Mouse (Mus musculus) kidney, adult 2 months (tissue): ENCODE measurements around the gene Spred2. TPM values are rescaled to one million over a fixed set of nuclear protein-coding genes. Genes with fewer than 3 reads are reported as not detected.
A peak's percentile ranks its signal among the peaks of the same experiment; 100 is the strongest.

Experiments used
- DNase-seq: peaks from one replicate; pipeline ENCODE4 v3.0.0; 2021
- H3K27ac ChIP-seq: fragments of 200-500 bp; 2 replicates; pipeline ENCODE4 v1.5.1; 2012; ENCODE audit warnings: low read depth, low read length, control low read depth, inconsistent platforms; ENCODE audit not compliant: insufficient read depth
- H3K27me3 ChIP-seq: fragments of 200-500 bp; replicated peaks from 2 replicates; pipeline ENCODE4 v1.6.1; 2012; ENCODE audit warnings: mild to moderate bottlenecking, moderate library complexity, low read length, inconsistent platforms; ENCODE audit not compliant: control insufficient read depth, insufficient read depth
- H3K36me3 ChIP-seq: fragments of 200-500 bp; 2 replicates; pipeline ENCODE4 v1.6.1; 2012; ENCODE audit warnings: mild to moderate bottlenecking, moderate library complexity, low read length, inconsistent platforms; ENCODE audit not compliant: control insufficient read depth, insufficient read depth
- H3K4me1 ChIP-seq: fragments of 200-500 bp; 2 replicates; pipeline ENCODE4 v1.6.1; 2011; ENCODE audit warnings: low read length; ENCODE audit not compliant: control insufficient read depth, insufficient read depth
- H3K4me3 ChIP-seq: fragments of 200-500 bp; 2 replicates; pipeline ENCODE4 v1.5.1; 2011; ENCODE audit warnings: mild to moderate bottlenecking, low read depth, low read length, control low read depth; ENCODE audit not compliant: insufficient read depth
- CTCF ChIP-seq: fragments of 200-500 bp; conservative IDR thresholded peaks from 2 replicates; pipeline ENCODE4 v1.5.1; 2011; ENCODE audit warnings: low read depth, mild to moderate bottlenecking, control low read depth, low read length, moderate library complexity, mixed read lengths; ENCODE audit not compliant: insufficient read depth, insufficient read length
- POLR2A ChIP-seq: fragments of 200-500 bp; IDR thresholded peaks from one replicate; pipeline ENCODE4 v1.6.1; 2011; ENCODE audit warnings: low read depth, low read length, control low read depth
- WGBS: fragments of 180-500 bp; shearing (Covaris S2); methylation state at CpG from one replicate; pipeline ENCODE4 v1.1.7; 2018; 5-methylcytosine and 5-hydroxymethylcytosine counted together
- polyA plus RNA-seq: library from polyadenylated mRNA; depleted of rRNA; stranded (reverse); fragments of >200 nt; gene quantifications from 2 replicates; pipeline ENCODE4 v1.2.3, GENCODE M21; 2012

Spred2 gene
- polyA plus RNA-seq, 1 experiment, result 21.2 TPM

DNA sequence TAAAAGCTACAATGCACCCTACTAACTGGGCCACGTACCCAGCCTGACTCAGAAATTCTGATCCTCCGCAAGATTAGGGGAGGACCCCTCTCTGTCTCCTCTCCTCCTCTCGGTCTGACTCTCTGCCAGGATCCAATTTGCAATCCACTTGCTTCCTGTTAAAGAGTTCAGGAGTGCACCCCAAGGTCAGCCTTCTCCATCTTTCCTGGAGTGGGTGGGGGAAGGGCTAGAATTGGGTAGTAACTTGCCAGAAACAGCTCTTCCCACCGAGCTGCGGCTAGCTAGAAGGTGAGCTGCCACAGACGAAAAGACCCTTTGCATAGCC is 4.8 kb upstream of the Spred2 start:
- no peak for TF ChIP-seq CTCF
- TF ChIP-seq POLR2A, result no peak
- Histone ChIP-seq H3K27me3 (no peaks in the 10 kb centered on the region), H3K4me3 (peak overlapping the region; percentile 70), H3K36me3 (no peaks in the 10 kb centered on the region), H3K4me1 (peaks cover 6% of the 10 kb centered on the region; the same call in 1 of the 2 replicates), H3K27ac (peak overlapping the region; percentile 69; the same call in 1 of the 2 replicates)
- DNase-seq, result peak; percentile 54
- 22% methylated on average over 6 of the region's 6 CpGs for WGBS

GRCm38 (mm10) chr11:19919785-19920671 is 4.1 kb upstream of the Spred2 start:
- peak overlapping the region; percentile 70 for H3K4me3 ChIP-seq
- H3K27me3 ChIP-seq, result no peaks in the 10 kb centered on the region
- under 1% methylated on average over 70 of the region's 70 CpGs for WGBS
- H3K27ac ChIP-seq, result peak overlapping the region; percentile 69
- TF ChIP-seq CTCF, result peak; percentile 52
- no peak for TF ChIP-seq POLR2A
- peak; percentile 90 for DNase-seq
- H3K36me3 ChIP-seq, result no peaks in the 10 kb centered on the region
- peaks cover 6% of the 10 kb centered on the region; the same call in 1 of the 2 replicates for H3K4me1 ChIP-seq

- Histone ChIP-seq H3K27ac (no peak overlapping the region), H3K4me3 (no peak overlapping the region), H3K36me3 (no peaks in the 10 kb centered on the region), H3K4me1 (peaks cover 8% of the 10 kb centered on the region; the same call in 1 of the 2 replicates), H3K27me3 (no peaks in the 10 kb centered on the region)
- 94% methylated on average over 1 of the region's 1 CpGs for WGBS
- DNase-seq, result no peak
- no peak for TF ChIP-seq CTCF
- TF ChIP-seq POLR2A, result no peak
Observed at GRCm38 (mm10) chr11:19921723-19922122, 2.5 kb upstream of the Spred2 start.

- peaks cover 10% of the 10 kb centered on the region; the same call in 1 of the 2 replicates for H3K4me1 ChIP-seq
- 97% methylated on average over 4 of the region's 4 CpGs for WGBS
- DNase-seq, result no peak
- TF ChIP-seq POLR2A, result no peak
- TF ChIP-seq CTCF, result no peak
- H3K36me3 ChIP-seq, result no peaks in the 10 kb centered on the region
- H3K4me3 ChIP-seq, result no peak overlapping the region
- no peak overlapping the region for H3K27ac ChIP-seq
- no peaks in the 10 kb centered on the region for H3K27me3 ChIP-seq
Observed at GRCm38 (mm10) chr11:19922208-19922607, 2.0 kb upstream of the Spred2 start.

GRCm38 (mm10) chr11:19924757-19925148 is 578 bp downstream of the Spred2 start:
- WGBS, result under 1% methylated on average over 28 of the region's 29 CpGs
- peak; percentile 50 for DNase-seq
- no peaks in the 10 kb centered on the region for H3K27me3 ChIP-seq
- peak overlapping the region; percentile 71 for H3K27ac ChIP-seq
- H3K36me3 ChIP-seq, result no peaks in the 10 kb centered on the region
- no peak for TF ChIP-seq CTCF
- TF ChIP-seq POLR2A, result no peak
- H3K4me3 ChIP-seq, result peak overlapping the region; percentile 85
- peaks cover 12% of the 10 kb centered on the region; the same call in 1 of the 2 replicates for H3K4me1 ChIP-seq

- Histone ChIP-seq H3K4me3 (peak overlapping the region; percentile 85), H3K27me3 (no peaks in the 10 kb centered on the region), H3K27ac (peak overlapping the region; percentile 71), H3K36me3 (no peaks in the 10 kb centered on the region), H3K4me1 (peaks cover 12% of the 10 kb centered on the region; the same call in 1 of the 2 replicates)
- peak; percentile 88 for DNase-seq
- TF ChIP-seq CTCF, result no peak
- TF ChIP-seq POLR2A, result no peak
- WGBS, result 1% methylated on average over 75 of the region's 75 CpGs
Observed at GRCm38 (mm10) chr11:19925149-19925975, 1.2 kb downstream of the Spred2 start.
